ENCODE assay signal across 8 mouse cellular contexts in the genomic region with DNA sequence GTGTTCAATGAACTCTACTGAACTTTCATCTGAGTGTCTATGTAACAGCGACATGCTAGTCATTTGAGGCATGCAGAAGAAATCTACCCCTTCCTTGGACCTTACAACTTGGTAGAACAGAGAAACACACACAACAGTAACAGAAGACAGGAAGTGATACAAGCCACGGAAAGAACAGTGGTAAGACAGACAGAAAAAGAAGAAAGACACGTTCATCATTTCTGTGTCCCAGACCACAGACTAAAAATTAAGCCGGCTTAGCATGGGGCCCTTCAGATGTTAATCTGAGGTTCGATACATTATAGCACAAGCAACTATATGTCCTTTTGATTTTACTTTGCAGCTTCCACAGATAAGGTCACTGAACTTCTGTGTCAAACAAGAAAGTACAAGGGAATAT. TPM values are rescaled to one million over a fixed set of nuclear protein-coding genes. Genes with fewer than 3 reads are reported as not detected.
DNase-seq lines count a peak whose midpoint lies in the region; ATAC-seq and TF ChIP-seq lines count a peak whose summit lies in the region.

No protein-coding gene starts in this region.

- H3K4me1 ChIP-seq in forebrain, embryonic 10.5 days, result peaks cover 28% of the 10 kb centered on the region
- no peaks in the 10 kb centered on the region; the same call in 1 of the 2 replicates for H3K4me1 ChIP-seq in forebrain, embryonic 11.5 days (replicated peaks; ENCODE audit: control insufficient read depth, insufficient read depth, low read length)
- H3K4me1 ChIP-seq in megakaryocyte, embryonic 14.5 days, result peaks cover 42% of the 10 kb centered on the region
- peaks cover 20% of the 10 kb centered on the region for H3K4me1 ChIP-seq in limb, embryonic 14.5 days (ENCODE audit: control insufficient read depth, insufficient read depth, low read length)
- peaks cover 14% of the 10 kb centered on the region for H3K4me1 ChIP-seq in stomach, embryonic 16.5 days (ENCODE audit: control insufficient read depth, insufficient read depth, low read length)

- no peak overlapping the region for H3K9ac ChIP-seq in forebrain, embryonic 11.5 days (ENCODE audit: low read length)
- H3K9ac ChIP-seq in limb, embryonic 14.5 days (ENCODE audit: low read depth, low read length, severe bottlenecking), result no peak overlapping the region
- H3K9ac ChIP-seq in stomach, embryonic 16.5 days (ENCODE audit: low read length), result no peak overlapping the region

- no peak overlapping the region for H3K27ac ChIP-seq in forebrain, embryonic 10.5 days
- no peak overlapping the region for H3K27ac ChIP-seq in forebrain, embryonic 11.5 days (ENCODE audit: low read depth, low read length)
- no peak overlapping the region for H3K27ac ChIP-seq in limb, embryonic 14.5 days (replicated peaks; ENCODE audit: low read depth, low read length)
- no peak overlapping the region for H3K27ac ChIP-seq in stomach, embryonic 16.5 days (ENCODE audit: low read length)

- peak overlapping the region; percentile 92; the same call in 1 of the 2 replicates for H3K4me3 ChIP-seq in forebrain, embryonic 10.5 days
- no peak overlapping the region for H3K4me3 ChIP-seq in forebrain, embryonic 11.5 days (ENCODE audit: low read depth, low read length)
- peak overlapping the region; percentile 95 for H3K4me3 ChIP-seq in megakaryocyte, embryonic 14.5 days (replicated peaks)
- H3K4me3 ChIP-seq in limb, embryonic 14.5 days (replicated peaks; ENCODE audit: low read length), result peak overlapping the region; percentile 89
- H3K4me3 ChIP-seq in stomach, embryonic 16.5 days (replicated peaks; ENCODE audit: low read length), result peak overlapping the region; percentile 85

- H3K4me2 ChIP-seq in forebrain, embryonic 11.5 days (ENCODE audit: low read depth, low read length, severe bottlenecking), result no peak overlapping the region
- H3K4me2 ChIP-seq in limb, embryonic 14.5 days (replicated peaks; ENCODE audit: low read depth, low read length, severe bottlenecking), result peak overlapping the region; percentile 66
- peak overlapping the region; percentile 72 for H3K4me2 ChIP-seq in stomach, embryonic 16.5 days (ENCODE audit: low read depth, low read length)

- 84% methylated on average over 5 of the region's 5 CpGs for WGBS in forebrain, embryonic 10.5 days
- WGBS in forebrain, embryonic 11.5 days, result 86% methylated on average over 5 of the region's 5 CpGs
- 78% methylated on average over 5 of the region's 5 CpGs for WGBS in limb, embryonic 14.5 days
- WGBS in stomach, embryonic 16.5 days, result 48% methylated on average over 5 of the region's 5 CpGs

- DNase-seq in forebrain, embryonic 10.5 days (ENCODE audit: extremely low spot score, low spot score), result no peak
- no peak for DNase-seq in forebrain, embryonic 11.5 days (ENCODE audit: low spot score)
- DNase-seq in limb, embryonic 14.5 days (ENCODE audit: low spot score), result no peak
- DNase-seq in adrenal gland, postnatal 36 days, result no peak
- no peak for DNase-seq in right cerebral cortex, postnatal 4 days

- H3K27me3 ChIP-seq in forebrain, embryonic 10.5 days (ENCODE audit: poor library complexity, severe bottlenecking), result peaks cover 13% of the 10 kb centered on the region
- H3K27me3 ChIP-seq in forebrain, embryonic 11.5 days (ENCODE audit: control insufficient read depth, insufficient read depth, low read length), result no peaks in the 10 kb centered on the region
- H3K27me3 ChIP-seq in megakaryocyte, embryonic 14.5 days (replicated peaks), result no peaks in the 10 kb centered on the region
- no peaks in the 10 kb centered on the region for H3K27me3 ChIP-seq in limb, embryonic 14.5 days (ENCODE audit: control insufficient read depth, insufficient read depth, low read length)
- H3K27me3 ChIP-seq in stomach, embryonic 16.5 days (ENCODE audit: control insufficient read depth, insufficient read depth, low read length), result no peaks in the 10 kb centered on the region

- TF ChIP-seq POLR2A in limb, embryonic 14.5 days (IDR thresholded peaks at IDR 0.05; ENCODE audit: borderline replicate concordance, extremely low read depth, insufficient read depth, insufficient read length), result no peak

- H3K36me3 ChIP-seq in forebrain, embryonic 10.5 days (replicated peaks), result no peaks in the 10 kb centered on the region
- H3K36me3 ChIP-seq in forebrain, embryonic 11.5 days (ENCODE audit: control insufficient read depth, insufficient read depth, low read length), result no peaks in the 10 kb centered on the region
- peaks cover 54% of the 10 kb centered on the region for H3K36me3 ChIP-seq in megakaryocyte, embryonic 14.5 days (replicated peaks; ENCODE audit: low read length)
- no peaks in the 10 kb centered on the region for H3K36me3 ChIP-seq in limb, embryonic 14.5 days (ENCODE audit: control insufficient read depth, insufficient read depth, low read length)
- H3K36me3 ChIP-seq in stomach, embryonic 16.5 days (ENCODE audit: control insufficient read depth, insufficient read depth, low read length), result no peaks in the 10 kb centered on the region

- H3K9me3 ChIP-seq in forebrain, embryonic 10.5 days, result no peaks in the 10 kb centered on the region
- no peaks in the 10 kb centered on the region for H3K9me3 ChIP-seq in forebrain, embryonic 11.5 days (ENCODE audit: control insufficient read depth, low read length)
- H3K9me3 ChIP-seq in megakaryocyte, embryonic 14.5 days, result no peaks in the 10 kb centered on the region
- H3K9me3 ChIP-seq in limb, embryonic 14.5 days (ENCODE audit: control insufficient read depth, low read length), result no peaks in the 10 kb centered on the region
- no peaks in the 10 kb centered on the region for H3K9me3 ChIP-seq in stomach, embryonic 16.5 days (replicated peaks; ENCODE audit: control insufficient read depth, low read length)

- ATAC-seq in forebrain, embryonic 11.5 days (replicated peaks; ENCODE audit: low FRiP score), result no peak
- no peak for ATAC-seq in megakaryocyte, adult 5-6 weeks (ENCODE audit: poor library complexity, severe bottlenecking)
- ATAC-seq in limb, embryonic 14.5 days (ENCODE audit: low FRiP score, low read depth), result no peak
- no peak for ATAC-seq in stomach, embryonic 16.5 days (ENCODE audit: insufficient read depth, low FRiP score)

RNA-seq across cellular contexts. Expression of a gene that starts 2.1 kb away (rescaled TPM):
- polyA plus RNA-seq in forebrain, embryonic 10.5 days (2016; fragmentation: Nextera tagmentation; extraction: Ambion mirVana), result 136 and 141 TPM in 2 replicates
- 150 and 156 TPM in 2 replicates for polyA plus RNA-seq in forebrain, embryonic 11.5 days (2014; fragmentation: Nextera tagmentation; extraction: Ambion mirVana)
- 87.7 and 210 TPM in 2 replicates for polyA plus RNA-seq in megakaryocyte, embryonic 14.5 days (2012; ENCODE audit: insufficient read depth, low replicate concordance)
- total RNA-seq in megakaryocyte, adult 5-6 weeks (2015), result 448 and 514 TPM in 2 replicates
- 174 and 218 TPM in 2 replicates for total RNA-seq in megakaryocyte, adult 5-6 weeks (2017)
- polyA plus RNA-seq in limb, embryonic 14.5 days (2012; rRNA removed), result 86.1 and 94.9 TPM in 2 replicates
- 190 and 194 TPM in 2 replicates for polyA plus RNA-seq in limb, embryonic 14.5 days (2014; fragmentation: Nextera tagmentation; extraction: Ambion mirVana)
- 166 and 176 TPM in 2 replicates for polyA plus RNA-seq in stomach, embryonic 16.5 days (2015; fragmentation: Nextera tagmentation; extraction: Ambion mirVana)
- total RNA-seq in adrenal gland, postnatal 36 days (2021), result 100 to 1,000 TPM; 138 to 145 TPM

RNA-seq across cellular contexts. Expression of a gene that starts 51.2 kb away (rescaled TPM):
- 113 and 116 TPM in 2 replicates for polyA plus RNA-seq in forebrain, embryonic 10.5 days (2016; fragmentation: Nextera tagmentation; extraction: Ambion mirVana)
- 101 and 104 TPM in 2 replicates for polyA plus RNA-seq in forebrain, embryonic 11.5 days (2014; fragmentation: Nextera tagmentation; extraction: Ambion mirVana)
- polyA plus RNA-seq in megakaryocyte, embryonic 14.5 days (2012; ENCODE audit: insufficient read depth, low replicate concordance), result 10.8 TPM in 1 of 2 replicates, not detected in the other
- 50.3 and 50.9 TPM in 2 replicates for total RNA-seq in megakaryocyte, adult 5-6 weeks (2015)
- 57.7 and 68.7 TPM in 2 replicates for total RNA-seq in megakaryocyte, adult 5-6 weeks (2017)
- polyA plus RNA-seq in limb, embryonic 14.5 days (2012; rRNA removed), result 41.8 and 53.4 TPM in 2 replicates
- 61.2 and 64.6 TPM in 2 replicates for polyA plus RNA-seq in limb, embryonic 14.5 days (2014; fragmentation: Nextera tagmentation; extraction: Ambion mirVana)
- polyA plus RNA-seq in stomach, embryonic 16.5 days (2015; fragmentation: Nextera tagmentation; extraction: Ambion mirVana), result 49.8 and 51.5 TPM in 2 replicates
- total RNA-seq in adrenal gland, postnatal 36 days (2021), result 10 to 100 TPM; 15.0 to 15.4 TPM
